Mouse (Mus musculus) C2C12 (cell line): ENCODE results near the gene Klhl11.

Experiments
- CEBPB ChIP-seq: IDR thresholded peaks from one replicate; pipeline ENCODE4 v1.6.1; 2011; ENCODE audit warnings: low read depth, mild to moderate bottlenecking, control low read depth, moderate library complexity
- CTCF ChIP-seq: IDR thresholded peaks from one replicate; pipeline ENCODE4 v1.5.1; 2011; ENCODE audit not compliant: control insufficient read depth, insufficient read depth, insufficient read length
- MYOG ChIP-seq: IDR thresholded peaks from one replicate; pipeline ENCODE4 v1.6.1; 2011; ENCODE audit not compliant: control insufficient read depth, insufficient read length; ENCODE audit errors: extremely low read depth
- USF1 ChIP-seq: IDR thresholded peaks from one replicate; pipeline ENCODE4 v1.6.1; 2011; ENCODE audit warnings: low read depth, mild to moderate bottlenecking, control low read depth, moderate library complexity

GRCm38 (mm10) chr11:100471352-100472196, 967 bp downstream of the Klhl11 start:
- TF ChIP-seq CTCF (no peak), CEBPB (no peak), MYOG (no peak), USF1 (no peak)
